Mouse (Mus musculus): Measurements from ENCODE around the gene Cnih1. TPM values are rescaled to one million over a fixed set of nuclear protein-coding genes. Genes with fewer than 3 reads are reported as not detected.

Cnih1 gene
- 10 to 100 TPM; 27.3 to 30.0 TPM for total RNA-seq (2023)

GRCm38 (mm10) chr14:46787787-46788504 is at the start of gene Cnih1:
Gene Cnih1 (minus strand): TSS chr14:46788411.

GRCm38 (mm10) chr14:46831837-46832333 is 43.7 kb upstream of the Cnih1 start, which contains the start of gene Cgrrf1:
Gene Cgrrf1 (plus strand): TSS chr14:46832125.

GRCm38 (mm10) chr14:46821873-46822716 is 33.9 kb upstream of the Cnih1 start, which contains the start of gene Gmfb:
Gene Gmfb (minus strand): TSS chr14:46822242.

GRCm38 (mm10) chr14:46760355-46761029 is 27.7 kb downstream of the Cnih1 start, which contains the start of gene Cdkn3:
Gene Cdkn3 (plus strand): TSS chr14:46760541.

Other genes with a start within 250 kb of the Cnih1 start
- under 1 TPM; 0.65 to 0.81 TPM for gene Cdkn3, start 27.9 kb downstream of the Cnih1 start, total RNA-seq (2023)
- 100 to 1,000 TPM; 140 to 160 TPM for gene Gmfb, start 33.8 kb upstream of the Cnih1 start, total RNA-seq (2023)
- 10 to 100 TPM; 24.4 to 25.7 TPM for gene Cgrrf1, start 43.7 kb upstream of the Cnih1 start, total RNA-seq (2023)
- gene Samd4, start 94.4 kb upstream of the Cnih1 start, total RNA-seq (2023): 1 to 10 TPM in 1 of 2 experiments, under 1 TPM in 1; 0.61 to 1.9 TPM